In the genomic region with DNA sequence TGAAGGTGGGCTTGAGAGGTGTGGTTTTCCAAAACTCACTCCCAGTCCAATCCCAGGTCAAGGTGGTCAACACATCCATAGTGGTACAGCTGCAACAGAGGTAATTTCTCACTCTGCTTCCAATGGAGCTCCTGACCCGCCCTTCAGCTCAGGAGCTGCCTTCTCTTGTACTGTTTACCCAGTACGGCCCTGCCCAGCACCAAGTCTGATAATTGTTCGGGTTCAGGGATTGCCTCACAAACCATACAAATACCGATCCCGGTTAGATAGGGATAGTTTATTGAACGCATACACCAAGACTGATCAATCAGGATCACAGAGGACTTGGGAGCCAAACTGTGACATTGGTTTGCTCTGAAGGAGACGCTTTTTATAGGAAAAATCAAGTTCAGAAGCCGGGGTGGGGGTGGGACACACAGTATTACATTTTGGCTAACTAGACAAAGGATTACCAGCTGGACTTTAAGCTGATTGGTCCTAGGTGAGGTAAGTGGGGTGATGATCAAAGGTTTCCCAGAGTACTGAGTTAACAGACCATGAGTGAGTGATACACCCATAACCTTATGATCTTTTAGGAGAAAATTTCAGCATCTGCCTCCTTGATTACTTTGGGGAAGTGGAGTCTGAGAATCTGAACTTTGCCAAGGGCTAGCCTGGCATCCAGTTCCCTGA, we compare ENCODE assay signal across 11 mouse cellular contexts.
"Had no signal": no experiment of that assay in that cellular context is flagged by ENCODE, and none has a peak within 500 bp of the region (broad histone marks: within the 10 kb centered on the region; RNA-seq: fewer than 3 reads in every experiment).

No protein-coding gene starts in this region.

- H3K9me3 ChIP-seq: limb, embryonic 13.5 days had no signal

- H3K27ac ChIP-seq: limb, embryonic 13.5 days had no signal

- H3K4me3 ChIP-seq: limb, embryonic 13.5 days; myocyte had no signal

- DNase-seq: kidney, adult 11 months; kidney, adult 9 months; kidney, postnatal 10 days; left cerebral cortex, postnatal 4 days; lung, adult 18-20 months; lung, postnatal 36 days; midbrain, embryonic 14.5 days; thymus, adult 18-20 months; thymus, postnatal 14 days had no signal

- H3K9ac ChIP-seq: limb, embryonic 13.5 days had no signal

- H3K27me3 ChIP-seq: limb, embryonic 13.5 days had no signal

- H3K4me2 ChIP-seq: limb, embryonic 13.5 days had no signal

- H3K36me3 ChIP-seq: limb, embryonic 13.5 days had no signal
